Mouse (Mus musculus): ENCODE results near the gene Junb.

Junb gene

GRCm38 (mm10) chr8:84978248-84978940, at the start of gene Junb:
Gene Junb (minus strand): TSS chr8:84978718.
- POLR2A ChIA-PET: interaction anchor here (0.5 to 30.0 kb wide), 67 partner anchors 6 to 1392 kb away, joined by 3 to 992 read pairs (median 9); partner anchors contain the start of genes Dhps (in 4 of the 4), Asna1 (in 3 of the 4), Calr (in 3 of the 4) and Gm49661 (in 3 of the 4)
- CTCF ChIA-PET: interaction anchor here (0.6 to 10.4 kb wide), 16 partner anchors 9 to 1104 kb away, joined by 3 to 250 read pairs (median 6); partner anchors contain the start of genes Hook2 (in 2 of the 4) and Tnpo2 (in 1 of the 4)

GRCm38 (mm10) chr8:85027922-85028321, 49.4 kb upstream of the Junb start:
- CTCF ChIA-PET: no interaction called here
- POLR2A ChIA-PET: interaction anchor here (0.6 to 21.2 kb wide), 13 partner anchors 9 to 52 kb away, joined by 3 to 488 read pairs (median 9); partner anchors contain the start of genes Tnpo2 (in 4 of the 4), Best2 (in 2 of the 4) and Dhps (in 1 of the 4)

- ChIA-PET POLR2A (interaction anchor here (0.6 to 21.2 kb wide), 34 partner anchors 9 to 445 kb away, joined by 3 to 488 read pairs (median 14); partner anchors contain the start of genes Tnpo2 (in 4 of the 4), Junb (in 3 of the 4), Best2 (in 2 of the 4) and Calr (in 2 of the 4)), CTCF (interaction anchor here in 1 of 4 experiments (1.3 to 1.5 kb wide), 2 partner anchors 14 to 52 kb away, joined by 4 to 9 read pairs; partner anchors contain the start of gene Best2)
Observed at GRCm38 (mm10) chr8:85027516-85027855, 49.0 kb upstream of the Junb start.

GRCm38 (mm10) chr8:85026670-85027515, 48.4 kb upstream of the Junb start, which contains the start of gene Trir:
Gene Trir (plus strand): TSS chr8:85026823.
- ChIA-PET CTCF (interaction anchor here in 3 of 4 experiments (0.9 to 2.1 kb wide), 10 partner anchors 13 to 124 kb away, joined by 3 to 16 read pairs (median 4); partner anchors contain the start of gene Best2 (in 1 of the 3)), POLR2A (interaction anchor here (0.5 to 21.2 kb wide), 96 partner anchors 8 to 542 kb away, joined by 3 to 488 read pairs (median 5); partner anchors contain the start of genes Dhps (in 4 of the 4), Hook2 (in 3 of the 4), Junb (in 3 of the 4) and Man2b1 (in 3 of the 4))

GRCm38 (mm10) chr8:85025098-85025932, 46.8 kb upstream of the Junb start, which contains the start of gene Asna1:
Gene Asna1 (minus strand): TSS chr8:85025281.
- ChIA-PET POLR2A (interaction anchor here (0.6 to 21.2 kb wide), 61 partner anchors 9 to 376 kb away, joined by 3 to 488 read pairs (median 6); partner anchors contain the start of genes Tnpo2 (in 4 of the 4), Dhps (in 3 of the 4), Hook2 (in 3 of the 4) and Junb (in 3 of the 4)), CTCF (interaction anchor here in 2 of 4 experiments (0.5 to 2.1 kb wide), 6 partner anchors 9 to 51 kb away, joined by 3 to 16 read pairs (median 3); partner anchors contain the start of gene Tnpo2 (in 1 of the 2))

GRCm38 (mm10) chr8:85023846-85024245, 45.3 kb upstream of the Junb start:
- CTCF ChIA-PET: interaction anchor here in 2 of 4 experiments (0.9 to 1.4 kb wide), 5 partner anchors 10 to 56 kb away, joined by 3 read pairs; partner anchors contain the start of gene Best2 (in 1 of the 2)

GRCm38 (mm10) chr8:85021514-85022055, 43.1 kb upstream of the Junb start:
- POLR2A ChIA-PET: interaction anchor here in 3 of 4 experiments (0.6 to 21.2 kb wide), 24 partner anchors 8 to 175 kb away, joined by 3 to 488 read pairs (median 4); partner anchors contain the start of genes Tnpo2 (in 3 of the 3), Calr (in 1 of the 3), Dhps (in 1 of the 3) and Junb (in 1 of the 3)
- CTCF ChIA-PET: interaction anchor here (0.7 to 1.6 kb wide), 8 partner anchors 8 to 55 kb away, joined by 3 to 10 read pairs (median 4); no protein-coding TSS in a partner anchor

More at GRCm38 (mm10) chr8:85023846-85024245, 45.3 kb upstream of the Junb start:
- POLR2A ChIA-PET: interaction anchor here in 3 of 4 experiments (0.5 to 21.2 kb wide), 21 partner anchors 8 to 270 kb away, joined by 3 to 488 read pairs (median 6); partner anchors contain the start of genes Best2 (in 2 of the 3), Dhps (in 2 of the 3), Tnpo2 (in 2 of the 3) and Calr (in 1 of the 3)

GRCm38 (mm10) chr8:85017209-85017608, 38.7 kb upstream of the Junb start:
- CTCF ChIA-PET: interaction anchor here (0.6 to 3.4 kb wide), 18 partner anchors 8 to 1568 kb away, joined by 3 to 17 read pairs (median 4); no protein-coding TSS in a partner anchor
- POLR2A ChIA-PET: interaction anchor here (0.6 to 21.2 kb wide), 50 partner anchors 9 to 1866 kb away, joined by 3 to 488 read pairs (median 5); partner anchors contain the start of genes Trir (in 4 of the 4), Asna1 (in 2 of the 4), Dhps (in 2 of the 4) and Junb (in 2 of the 4)

- POLR2A ChIA-PET: interaction anchor here (0.6 to 21.2 kb wide), 54 partner anchors 9 to 1866 kb away, joined by 3 to 488 read pairs (median 5); partner anchors contain the start of genes Trir (in 4 of the 4), Asna1 (in 2 of the 4), Dhps (in 2 of the 4) and Junb (in 2 of the 4)
- CTCF ChIA-PET: interaction anchor here (0.6 to 3.4 kb wide), 17 partner anchors 9 to 1569 kb away, joined by 3 to 17 read pairs (median 5); no protein-coding TSS in a partner anchor
Observed at GRCm38 (mm10) chr8:85016724-85017123, 38.2 kb upstream of the Junb start.

GRCm38 (mm10) chr8:85014431-85014830, 35.9 kb upstream of the Junb start, which contains the start of gene Best2:
Gene Best2 (minus strand): TSS chr8:85014531.
- ChIA-PET CTCF (interaction anchor here (0.6 to 1.9 kb wide), 8 partner anchors 10 to 479 kb away, joined by 3 to 9 read pairs (median 4); partner anchors contain the start of gene Trir (in 1 of the 4)), POLR2A (interaction anchor here in 3 of 4 experiments (0.6 to 21.2 kb wide), 16 partner anchors 9 to 70 kb away, joined by 3 to 488 read pairs (median 13); partner anchors contain the start of genes Asna1 (in 2 of the 3), Dhps (in 2 of the 3), Junb (in 2 of the 3) and Tnpo2 (in 2 of the 3))

- ChIA-PET POLR2A (interaction anchor here (0.5 to 21.2 kb wide), 58 partner anchors 8 to 190 kb away, joined by 3 to 488 read pairs (median 4); partner anchors contain the start of genes Dhps (in 3 of the 4), Junb (in 3 of the 4), Tnpo2 (in 3 of the 4) and Trir (in 3 of the 4)), CTCF (interaction anchor here (0.5 to 1.9 kb wide), 49 partner anchors 8 to 515 kb away, joined by 3 to 14 read pairs (median 4); partner anchors contain the start of genes Hook2 (in 3 of the 4), Dhps (in 2 of the 4), Trir (in 2 of the 4) and Asna1 (in 1 of the 4))
Observed at GRCm38 (mm10) chr8:85013230-85013840, 34.8 kb upstream of the Junb start.

GRCm38 (mm10) chr8:85011242-85011641, 32.7 kb upstream of the Junb start:
- POLR2A ChIA-PET: interaction anchor here in 1 of 4 experiments (2.1 to 6.3 kb wide), 3 partner anchors 25 to 61 kb away, joined by 5 to 41 read pairs (median 24); partner anchors contain the start of genes Dhps, Junb and Tnpo2

GRCm38 (mm10) chr8:85007686-85008085, 29.2 kb upstream of the Junb start:
- ChIA-PET POLR2A (interaction anchor here (0.6 to 6.3 kb wide), 28 partner anchors 9 to 92 kb away, joined by 3 to 41 read pairs (median 4); partner anchors contain the start of genes Dhps (in 2 of the 4), Junb (in 2 of the 4), Trir (in 2 of the 4) and Asna1 (in 1 of the 4)), CTCF (interaction anchor here (0.6 to 4.0 kb wide), 40 partner anchors 8 to 299 kb away, joined by 3 to 49 read pairs (median 4); partner anchors contain the start of genes Hook2 (in 2 of the 4), Tnpo2 (in 2 of the 4), Asna1 (in 1 of the 4) and Dnase2a (in 1 of the 4))

More at GRCm38 (mm10) chr8:85011242-85011641, 32.7 kb upstream of the Junb start:
- CTCF ChIA-PET: no interaction called here

GRCm38 (mm10) chr8:84997649-84998295, 19.3 kb upstream of the Junb start:
- CTCF ChIA-PET: interaction anchor here (0.5 to 6.5 kb wide), 50 partner anchors 8 to 485 kb away, joined by 3 to 81 read pairs (median 4); partner anchors contain the start of genes Junb (in 2 of the 4), Prdx2 (in 2 of the 4), Tnpo2 (in 2 of the 4) and Dnase2a (in 1 of the 4)
- POLR2A ChIA-PET: interaction anchor here (0.6 to 27.3 kb wide), 55 partner anchors 8 to 197 kb away, joined by 3 to 992 read pairs (median 5); partner anchors contain the start of genes Dhps (in 3 of the 4), Junb (in 3 of the 4), Trir (in 3 of the 4) and Asna1 (in 2 of the 4)

Measured in embryonic stem cell, embryonic (primary cell).